Mouse (Mus musculus): ENCODE measurements around the gene Vmn2r61.

Gene Vmn2r61

GRCm38 (mm10) chr7:42259753-42260152, at the start of gene Vmn2r61:
Vmn2r61 (plus strand) TSS chr7:42260053.
- no peak for DNase-seq (ENCODE audit: low spot score)
